Mouse (Mus musculus): ENCODE results near the gene Shld2.

GRCm38 (mm10) chr14:34240676-34241075, 69.6 kb downstream of the Shld2 start:
- TF ChIP-seq CTCF (IDR thresholded peaks at IDR 0.05; ENCODE audit: borderline replicate concordance, control insufficient read depth, extremely low read depth, insufficient read depth, low read length, poor library complexity) (no peak), POLR2A (IDR thresholded peaks at IDR 0.05; ENCODE audit: control insufficient read depth, extremely low read depth, insufficient read depth, low read length, poor library complexity) (no peak)
